Mouse (Mus musculus) cerebellum, postnatal 10 days (tissue): ENCODE measurements around the gene Ftsj1.

Experiments used
- DNase-seq, 2 experiments: peaks; one replicate each; pipeline ENCODE4 v3.0.0; 2021; ENCODE audit warnings: mixed read lengths in 2 of 2

The Ftsj1 gene

DNA sequence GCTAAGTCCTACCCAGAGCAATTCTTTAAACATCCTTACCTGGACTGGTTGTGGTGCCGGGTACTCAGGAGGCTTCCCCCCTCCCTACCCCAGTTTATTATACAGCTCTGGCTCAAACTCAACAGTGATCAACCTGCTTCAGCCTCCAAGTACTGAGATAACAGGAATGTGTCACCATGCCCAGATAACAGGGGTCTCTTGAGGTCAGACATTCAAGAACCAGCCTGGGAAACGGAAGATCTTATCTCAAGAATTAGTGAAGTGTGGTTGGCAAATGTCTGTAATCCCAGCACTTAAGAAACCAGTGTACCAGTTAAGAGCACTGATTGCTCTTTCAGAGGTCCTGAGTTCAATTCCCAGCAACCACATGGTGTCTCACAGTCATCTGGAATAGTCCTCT is 34.1 kb downstream of the Ftsj1 start:
- DNase-seq = no peak

DNA sequence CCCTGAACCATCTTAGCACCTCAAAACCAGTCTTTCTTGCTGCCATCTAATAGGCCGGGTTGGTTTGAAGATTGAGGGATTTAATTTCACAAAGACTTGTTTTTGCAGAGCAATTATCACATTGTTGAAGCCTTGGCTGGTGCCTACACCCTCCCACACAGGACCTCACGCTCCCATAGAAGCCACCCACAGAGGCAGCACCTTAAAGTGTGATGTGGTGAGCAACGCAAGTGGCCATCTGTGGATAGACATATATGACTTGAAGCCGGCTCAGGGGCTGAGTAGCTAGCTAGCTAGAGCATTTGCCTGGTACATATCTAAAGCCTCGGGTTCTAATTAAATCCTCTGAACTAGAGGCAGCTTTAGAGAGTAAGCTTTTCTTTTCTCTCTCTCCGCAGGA is 34.8 kb downstream of the Ftsj1 start:
- no peak for DNase-seq

DNA sequence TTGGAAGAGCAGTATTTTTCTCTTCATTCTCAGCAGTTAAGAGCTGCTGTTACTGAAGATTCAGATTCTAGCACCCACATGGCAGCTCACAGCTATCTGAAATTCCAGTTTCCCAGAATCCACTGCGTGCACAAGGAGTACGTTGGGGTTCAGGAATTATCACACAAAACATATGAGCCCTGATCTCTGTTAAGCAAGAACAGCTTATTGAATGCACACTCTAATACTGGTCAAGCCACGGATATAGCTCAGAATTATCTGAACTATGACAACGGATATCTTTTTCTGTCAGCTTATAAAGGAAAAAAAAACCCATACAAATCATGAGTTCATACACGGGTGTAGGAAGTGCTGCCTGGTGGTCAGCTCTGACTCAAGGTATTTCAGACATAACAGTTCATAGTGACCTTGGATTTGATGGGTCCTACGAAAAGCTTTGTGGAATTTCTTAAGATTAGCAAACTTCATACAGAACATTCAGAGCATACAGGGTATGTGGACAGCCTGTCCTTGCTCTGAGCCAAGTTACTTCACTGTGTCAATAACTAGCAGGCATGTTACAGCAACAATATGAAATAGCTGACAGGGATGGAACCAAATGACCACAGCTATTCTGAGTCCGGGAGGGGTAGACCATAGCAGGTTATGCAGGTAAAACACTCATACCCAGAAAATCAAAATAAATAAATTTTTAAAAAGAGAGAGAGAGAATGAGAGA is 40.6 kb downstream of the Ftsj1 start:
- no peak for DNase-seq

DNA sequence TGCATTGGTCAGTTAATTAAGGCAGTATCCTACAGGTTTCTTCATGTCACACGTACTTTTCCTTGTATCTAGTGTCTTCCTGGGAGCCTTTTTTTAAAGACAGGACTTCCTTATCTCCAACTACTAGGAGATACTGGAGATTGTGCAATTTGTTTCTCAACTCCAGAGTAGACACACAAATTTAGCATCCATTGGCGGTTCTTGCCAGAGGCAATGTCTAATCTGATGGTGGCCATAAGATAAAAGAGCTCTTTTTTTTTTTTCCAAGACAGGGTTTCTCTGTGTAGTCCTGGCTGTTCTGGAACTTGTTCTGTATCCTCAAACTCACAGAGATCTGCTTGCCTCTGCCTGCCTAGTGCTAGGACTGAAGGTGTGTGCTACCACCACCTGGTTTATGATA is 42.5 kb downstream of the Ftsj1 start:
- DNase-seq = no peak

DNA sequence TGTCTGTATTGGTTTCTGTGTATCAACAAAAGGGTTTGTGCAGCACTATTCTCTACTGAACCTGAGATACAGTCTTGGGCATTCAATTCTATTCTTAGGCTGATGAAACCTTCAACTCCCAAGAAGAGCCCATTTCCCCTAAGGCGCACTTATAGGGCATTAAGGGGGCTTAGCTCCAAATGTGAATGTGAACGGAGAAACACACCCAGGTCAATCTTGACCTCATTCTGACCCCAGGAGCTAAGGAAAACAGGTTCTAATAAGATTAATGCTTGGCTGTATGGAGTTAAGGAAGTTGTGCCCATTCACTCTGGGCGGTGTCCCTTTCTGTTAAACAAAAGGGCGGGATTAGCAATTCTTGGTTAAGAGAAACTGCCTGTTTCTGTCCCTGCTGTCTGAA is 45.0 kb downstream of the Ftsj1 start:
- no peak for DNase-seq

DNA sequence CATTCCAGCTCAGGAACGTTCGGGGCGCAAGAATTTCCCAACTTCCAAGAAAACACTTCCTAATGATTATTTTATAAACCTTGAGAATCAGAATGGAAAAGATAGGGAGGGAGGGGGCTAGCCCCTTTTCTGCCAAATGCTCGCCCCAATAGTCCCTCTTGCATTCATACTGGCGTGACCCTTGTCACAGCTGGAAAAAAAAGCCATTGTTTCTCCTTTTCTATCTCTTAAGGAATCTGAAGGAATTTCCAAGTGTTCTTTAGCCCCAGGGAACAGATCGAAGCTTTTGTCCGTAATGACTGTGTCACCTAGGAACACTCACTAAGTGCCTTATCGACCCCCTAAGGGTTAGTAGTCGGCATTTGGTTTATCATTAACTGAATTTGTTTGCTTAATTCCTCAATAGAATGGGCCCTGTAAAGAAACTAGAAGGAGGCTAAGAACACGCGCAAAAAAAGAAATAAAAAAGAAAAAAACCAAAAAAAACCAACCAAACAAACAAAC is 45.5 kb downstream of the Ftsj1 start:
- DNase-seq = no peak

DNA sequence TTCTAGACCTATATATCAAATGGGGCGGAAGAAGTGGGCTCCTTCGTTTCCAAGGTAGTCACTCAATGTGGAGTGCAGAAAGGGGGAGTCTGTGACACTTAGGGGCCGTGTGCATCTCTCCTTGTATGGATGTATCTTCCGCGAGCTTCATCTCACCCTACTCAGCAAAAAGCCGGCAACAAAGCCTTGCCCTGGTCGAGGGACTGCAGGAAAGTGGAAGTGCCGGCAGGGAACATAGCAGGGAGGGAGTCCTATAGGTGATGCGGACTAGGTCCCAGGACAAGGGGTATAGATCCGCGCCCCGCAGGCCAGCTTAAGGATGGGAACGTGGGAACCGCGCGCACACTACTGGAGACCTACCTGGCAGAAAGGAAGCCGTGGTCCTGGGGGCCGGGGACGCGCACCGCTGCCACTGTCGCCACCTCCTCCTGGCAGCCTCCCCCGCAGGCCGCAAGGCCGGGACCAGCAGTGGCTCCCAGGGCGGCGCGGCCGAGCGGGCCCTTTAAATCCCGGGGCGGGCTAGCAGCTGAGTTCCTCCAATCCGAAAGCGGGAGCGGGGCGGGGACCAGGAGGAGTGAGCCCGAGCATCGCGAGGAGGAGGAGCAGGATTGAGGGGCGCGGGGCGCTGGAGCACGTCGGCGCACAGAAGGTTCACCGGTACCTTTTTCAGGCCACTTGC is 46.1 kb downstream of the Ftsj1 start, which contains the start of gene Porcn:
Gene Porcn (minus strand): TSS at position 511 of the 679 bp plus-strand sequence.
- peak; percentile 91 to 96 for DNase-seq

DNA sequence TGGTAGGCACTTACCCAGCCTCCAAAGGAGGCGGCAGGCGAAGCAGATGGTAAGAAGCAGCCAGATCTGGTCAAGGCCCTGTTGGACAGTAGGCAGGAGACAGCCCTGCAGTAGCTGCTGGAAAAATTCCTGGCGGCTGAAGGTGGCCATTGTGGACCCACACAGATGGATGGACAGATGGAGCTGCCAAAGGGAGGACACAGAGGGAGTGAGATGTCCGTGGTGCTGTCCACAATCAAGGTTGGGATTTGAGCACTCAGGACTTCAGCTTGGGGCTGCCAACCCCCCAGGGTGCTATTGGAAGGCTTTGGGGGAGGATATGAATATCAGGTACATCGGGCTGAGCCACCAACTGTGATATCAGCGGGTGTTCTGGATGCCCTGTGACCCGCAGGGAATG is 46.7 kb downstream of the Ftsj1 start:
- DNase-seq = peak; percentile 80 to 88

DNA sequence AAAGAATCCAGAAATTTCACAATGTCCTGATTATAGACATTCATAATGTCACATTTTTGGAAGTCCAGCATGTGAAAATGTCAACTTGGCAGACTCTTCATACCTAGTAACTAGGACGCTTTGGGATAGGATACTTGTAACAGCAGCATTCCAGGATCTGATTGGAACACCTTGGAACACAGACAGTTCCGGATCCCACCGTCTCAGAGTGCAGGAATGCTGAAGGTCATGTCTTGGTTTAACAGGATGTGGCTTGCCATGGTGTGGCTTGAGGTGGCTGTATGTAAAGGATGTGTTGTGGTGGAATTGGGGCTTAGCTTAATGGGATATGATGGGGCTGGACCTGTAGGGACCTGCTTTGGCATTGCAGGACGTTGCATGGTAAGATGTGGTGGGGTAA is 47.1 kb downstream of the Ftsj1 start:
- DNase-seq = peak in 1 of 2 experiments; percentile 22

DNA sequence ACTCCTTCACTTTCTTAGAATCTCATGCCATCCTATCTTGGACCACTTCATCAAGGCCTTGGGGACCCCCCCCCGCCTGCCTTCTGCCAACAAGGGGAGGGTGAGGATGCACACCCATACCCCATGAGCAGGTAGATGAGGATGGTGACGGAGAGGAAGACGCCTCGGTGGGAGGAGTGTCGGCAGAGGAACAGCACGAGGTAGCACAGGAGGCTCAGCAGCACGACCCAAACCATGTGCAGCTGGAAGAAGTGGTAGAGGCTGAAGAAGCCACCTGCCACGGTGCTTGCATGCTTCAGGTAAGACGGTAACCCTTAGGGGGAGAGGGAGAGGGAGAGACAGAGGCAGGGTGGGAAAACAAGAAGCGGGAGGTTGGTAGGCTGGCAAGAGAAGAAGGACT is 48.1 kb downstream of the Ftsj1 start:
- DNase-seq = peak in 1 of 2 experiments; percentile 32

DNA sequence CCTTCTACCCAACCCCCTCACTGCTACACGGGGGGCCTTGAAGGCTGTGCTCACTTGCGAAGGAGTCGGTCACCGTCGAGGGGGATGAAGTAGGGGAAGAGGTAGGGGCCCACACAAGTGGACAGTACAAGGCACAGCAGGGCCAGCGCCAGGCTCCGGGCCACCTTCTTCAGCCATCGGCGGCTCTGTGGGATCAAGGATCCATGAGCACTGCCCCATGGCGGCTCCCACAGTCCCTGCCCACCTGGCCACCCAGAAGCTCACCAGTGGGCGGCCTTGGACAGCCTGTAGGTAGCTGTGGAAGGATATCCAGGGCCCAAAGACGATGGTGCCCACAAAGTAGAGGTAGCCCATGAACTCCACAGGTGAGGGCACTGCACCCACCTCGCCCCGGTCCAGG is 49.1 kb downstream of the Ftsj1 start:
- DNase-seq = no peak

DNA sequence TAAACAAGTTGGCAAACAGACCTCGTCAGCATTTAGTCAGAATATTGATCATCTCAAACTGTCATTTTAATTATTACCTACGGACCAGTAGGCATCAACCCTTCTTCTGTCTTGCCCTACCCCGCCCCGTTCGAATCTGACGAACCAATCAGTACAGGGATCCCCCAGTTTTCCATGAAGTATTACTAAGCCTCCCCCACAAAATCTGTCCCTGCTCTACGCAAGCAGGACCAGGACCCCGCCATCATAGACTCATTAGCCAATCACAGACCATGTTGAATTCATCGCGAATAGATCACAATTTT is 58.8 kb downstream of the Ftsj1 start, which contains the start of gene Ebp:
Gene Ebp (minus strand): TSS at position 94 of the 305 bp plus-strand sequence.
- peak in 1 of 2 experiments; percentile 62 for DNase-seq

DNA sequence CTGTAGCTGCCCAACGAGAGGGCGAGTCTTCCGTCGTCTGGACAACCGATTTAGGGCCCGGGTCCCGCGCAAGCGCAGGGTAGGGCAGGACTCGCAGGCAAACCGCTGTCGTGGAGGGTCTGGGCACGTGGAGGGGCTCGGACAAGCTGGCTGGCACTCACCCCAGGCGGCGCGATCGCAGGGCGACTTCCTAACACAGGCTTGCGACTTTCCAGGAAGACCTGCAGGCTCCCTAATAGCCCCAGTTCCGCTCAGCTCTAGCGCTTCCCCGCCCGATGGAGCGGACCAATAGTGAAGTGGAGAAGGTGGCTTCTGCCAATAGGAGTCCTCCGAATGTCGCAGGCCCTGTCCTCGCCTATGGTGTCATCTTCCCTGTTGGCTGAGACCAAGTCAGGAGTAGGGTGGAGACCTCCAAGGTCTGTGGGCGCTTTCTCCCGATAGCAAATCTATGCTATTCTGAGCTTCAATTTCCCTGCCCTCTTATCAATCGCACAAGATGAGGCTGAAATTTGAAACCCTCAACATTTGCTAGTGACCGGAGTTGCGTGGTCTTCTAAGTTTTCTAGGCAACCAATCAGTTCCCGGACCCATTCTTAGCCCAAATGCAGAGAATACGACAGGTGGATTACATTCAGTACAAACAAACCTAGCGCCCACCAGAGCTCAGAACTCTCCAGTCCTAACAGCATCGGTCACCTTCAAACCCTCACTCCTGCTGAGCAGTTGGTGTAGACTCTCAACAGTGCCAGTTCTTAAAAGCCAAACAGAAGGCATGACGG is 59.4 kb downstream of the Ftsj1 start:
- DNase-seq = peak; percentile 85 to 88

DNA sequence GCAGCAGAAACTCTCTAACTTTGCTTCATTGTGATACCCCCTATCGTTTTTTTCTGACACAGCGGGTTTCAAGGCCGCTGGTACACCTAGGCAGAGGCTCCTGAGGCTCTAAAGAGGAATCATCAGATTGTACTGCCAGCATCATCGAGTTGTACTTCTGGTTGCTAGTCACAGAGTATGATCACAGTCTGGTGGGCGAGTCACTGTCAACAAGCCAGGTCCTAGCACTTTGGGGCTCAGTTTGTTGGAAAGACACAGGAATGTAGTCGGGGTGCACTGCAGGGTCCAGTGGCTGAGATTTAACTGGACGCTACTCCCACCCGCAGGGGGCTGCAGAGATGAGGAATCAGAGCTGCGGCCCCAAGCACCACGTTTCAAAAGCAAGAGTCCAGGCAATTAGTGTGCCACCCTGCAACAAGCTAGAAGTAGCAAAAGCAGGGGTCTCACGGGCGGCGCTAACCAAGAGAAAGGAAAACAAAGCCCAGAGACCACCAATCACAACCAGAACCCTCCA is 60.0 kb downstream of the Ftsj1 start:
- no peak for DNase-seq
